Mouse (Mus musculus): Measurements from ENCODE around the gene Vrk1. TPM values are rescaled to one million over a fixed set of nuclear protein-coding genes. Genes with fewer than 3 reads are reported as not detected.

Gene Vrk1
- total RNA-seq, 2 experiments from 2014 or later, result 12.6 to 17.7 TPM

GRCm38 (mm10) chr12:106031916-106032315 is 21.9 kb downstream of the Vrk1 start:
- intact Hi-C loops (cut with DNase I), result no loop called here
- DNase-seq (ENCODE audit: low spot score in 2 of 2), result no peak

DNA sequence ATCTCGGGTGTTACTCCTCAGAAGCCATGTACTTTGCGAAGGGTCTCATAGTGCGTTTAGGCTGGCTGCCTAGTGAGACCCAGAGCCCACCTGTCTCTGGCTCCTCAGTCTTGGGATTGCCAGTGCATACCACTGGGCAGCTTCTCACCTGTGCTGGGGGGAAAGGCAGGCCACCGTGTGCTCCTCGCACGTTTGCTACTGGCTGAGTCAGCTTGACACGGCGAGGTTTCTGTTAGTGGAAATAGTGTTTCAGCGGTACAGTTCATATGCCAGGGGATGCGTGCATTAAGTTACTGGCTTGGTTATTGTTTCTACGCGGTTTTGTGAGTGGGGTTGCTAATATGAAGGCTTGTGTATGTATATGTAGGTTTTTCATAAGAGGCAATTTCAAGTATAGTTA is 22.3 kb downstream of the Vrk1 start:
- DNase-seq (ENCODE audit: low spot score in 2 of 2), result no peak
- intact Hi-C loops (cut with DNase I), result no loop called here

GRCm38 (mm10) chr12:106034267-106034666 is 24.2 kb downstream of the Vrk1 start:
- no peak for DNase-seq (ENCODE audit: low spot score in 2 of 2)
- intact Hi-C loops (cut with DNase I), result no loop called here

GRCm38 (mm10) chr12:106034761-106035160 is 24.7 kb downstream of the Vrk1 start:
- DNase-seq (ENCODE audit: low spot score in 2 of 2), result no peak
- intact Hi-C loops (cut with DNase I), result no loop called here

- intact Hi-C loops (cut with DNase I), result no loop called here
- no peak for DNase-seq (ENCODE audit: low spot score in 2 of 2)
Measured at GRCm38 (mm10) chr12:106040259-106040658, 30.2 kb downstream of the Vrk1 start.

GRCm38 (mm10) chr12:106046143-106046795 is 36.2 kb downstream of the Vrk1 start:
- DNase-seq (ENCODE audit: low spot score in 2 of 2), result no peak
- intact Hi-C loops (cut with DNase I), result no loop called here

DNA sequence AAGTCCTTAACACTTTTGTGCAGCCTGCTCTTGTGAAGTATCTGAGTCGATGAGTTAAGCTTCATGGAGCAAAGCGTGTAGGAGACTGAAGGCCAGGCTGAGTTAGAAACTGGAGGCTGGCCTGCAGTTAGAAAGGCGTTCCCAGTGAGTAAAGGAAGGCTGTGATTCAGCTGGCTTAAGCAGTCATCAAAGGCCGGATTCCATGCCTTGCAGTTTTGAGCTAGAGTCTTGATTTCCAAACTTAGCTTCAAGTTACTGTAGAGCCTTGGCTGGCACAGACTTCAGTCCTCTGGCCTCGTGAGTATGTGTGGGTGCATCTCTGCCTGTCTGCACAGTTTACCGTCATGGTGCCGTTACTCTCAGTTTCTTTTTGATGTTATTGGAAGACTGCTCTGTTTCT is 42.2 kb downstream of the Vrk1 start:
- intact Hi-C loops (cut with DNase I), result no loop called here

DNA sequence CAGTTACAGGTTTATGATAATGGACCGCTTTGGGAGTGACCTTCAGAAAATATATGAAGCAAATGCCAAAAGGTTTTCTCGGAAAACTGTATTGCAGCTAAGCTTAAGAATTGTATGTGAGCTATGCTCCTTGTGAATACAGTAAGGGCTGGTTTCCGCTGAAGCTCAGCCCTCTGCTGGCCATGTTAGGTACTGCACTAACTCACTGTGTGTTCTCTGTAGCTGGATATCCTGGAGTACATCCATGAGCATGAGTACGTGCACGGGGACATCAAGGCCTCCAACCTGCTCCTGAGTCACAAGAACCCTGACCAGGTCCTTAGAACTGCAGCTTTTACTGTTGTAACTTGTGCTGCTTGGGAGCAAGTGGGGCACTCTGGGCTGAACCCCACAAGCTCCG is 45.8 kb downstream of the Vrk1 start:
- intact Hi-C loops (cut with DNase I), result loop anchor here (2.0 to 5.0 kb wide), 4 partner anchors 43 to 219 kb away; partner anchors contain the start of gene Vrk1
- DNase-seq (ENCODE audit: low spot score in 2 of 2), result peak; percentile 91 to 94

More for the DNA sequence above, 42.2 kb downstream of the Vrk1 start:
- DNase-seq (ENCODE audit: low spot score in 2 of 2), result peak in 1 of 2 experiments; percentile 49

GRCm38 (mm10) chr12:106059873-106060573 is 50.0 kb downstream of the Vrk1 start:
- intact Hi-C loops (cut with DNase I), result loop anchor here (5.0 kb wide), 3 partner anchors 48 to 208 kb away; partner anchors contain the start of gene Vrk1
- DNase-seq (ENCODE audit: low spot score in 2 of 2), result no peak

DNA sequence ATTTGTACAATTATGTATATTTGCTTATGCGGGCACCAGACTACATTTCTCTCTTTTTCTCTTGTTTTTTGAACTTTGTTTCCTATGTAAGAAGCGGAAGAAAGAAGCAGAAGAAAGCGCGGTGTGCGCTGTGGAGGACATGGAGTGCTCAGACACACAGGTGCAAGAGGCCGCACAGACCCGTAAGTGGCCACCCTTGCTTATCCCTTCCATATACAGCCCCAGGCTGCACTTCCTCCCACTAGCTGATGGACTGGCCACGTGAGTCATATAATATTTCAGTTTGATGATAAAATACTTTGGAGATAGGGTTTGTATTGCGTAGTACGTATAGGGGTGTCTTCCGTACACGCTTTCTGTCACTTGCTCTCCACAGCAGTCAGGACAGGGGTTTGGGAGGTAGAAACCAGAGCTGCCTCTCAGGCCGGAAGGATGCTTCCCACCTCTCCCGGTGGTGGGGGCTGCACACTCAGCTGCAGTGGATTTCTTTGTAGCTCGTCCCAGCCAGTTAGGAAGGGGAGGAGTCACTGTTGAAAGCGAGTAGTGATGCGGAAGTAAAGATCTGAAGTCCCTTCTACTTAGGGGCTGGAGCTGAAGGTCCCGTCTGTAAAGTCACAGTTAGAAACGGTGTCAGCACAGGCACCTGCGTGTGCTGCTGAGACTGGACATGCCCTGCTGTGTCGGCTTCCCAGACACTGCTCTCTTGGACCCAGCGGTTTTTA is 60.6 kb downstream of the Vrk1 start:
- intact Hi-C loops (cut with DNase I), result no loop called here
- no peak for DNase-seq (ENCODE audit: low spot score in 2 of 2)

GRCm38 (mm10) chr12:106071575-106072166 is 61.6 kb downstream of the Vrk1 start:
- no peak for DNase-seq (ENCODE audit: low spot score in 2 of 2)
- intact Hi-C loops (cut with DNase I), result no loop called here

DNA sequence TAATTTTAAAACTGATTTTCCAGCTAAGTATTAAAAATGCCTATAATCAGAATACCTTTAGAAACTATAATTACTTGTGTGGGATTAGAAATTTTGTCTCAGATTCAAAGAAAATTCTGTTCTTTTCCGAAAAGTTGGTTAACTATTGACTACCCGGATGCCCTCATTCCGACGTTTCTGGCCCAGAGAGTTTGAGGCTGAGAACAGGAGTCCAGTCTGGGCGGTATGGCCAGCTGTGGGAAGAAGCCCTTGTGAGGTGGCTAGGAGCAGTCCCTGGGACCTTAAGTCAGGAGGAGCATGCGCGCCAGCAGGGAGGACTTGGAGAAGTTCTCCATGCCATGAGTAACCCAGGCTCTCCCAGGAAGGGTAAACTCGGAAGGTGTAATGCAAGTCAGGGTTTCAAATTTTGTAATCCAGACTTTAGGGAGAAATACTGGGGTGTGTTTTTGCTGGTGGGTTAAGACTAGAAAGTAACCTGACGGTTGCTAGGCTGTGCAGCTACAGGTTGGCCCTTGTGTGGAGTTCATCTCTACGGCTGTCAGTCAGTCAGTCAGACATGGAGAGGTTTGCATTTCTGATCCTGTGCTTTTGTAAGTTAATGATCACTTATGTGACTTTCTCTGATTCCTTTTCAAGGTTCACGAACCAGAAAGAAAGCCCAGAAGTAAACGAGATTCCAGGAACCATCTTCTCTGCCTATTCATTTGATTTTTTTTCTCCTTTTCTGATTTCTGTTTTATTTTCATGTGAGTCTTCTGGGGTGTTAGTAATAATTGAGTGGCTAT is 64.5 kb downstream of the Vrk1 start:
- intact Hi-C loops (cut with DNase I), result no loop called here
- no peak for DNase-seq (ENCODE audit: low spot score in 2 of 2)

- DNase-seq (ENCODE audit: low spot score in 2 of 2), result no peak
- intact Hi-C loops (cut with DNase I), result no loop called here
Measured at GRCm38 (mm10) chr12:106076131-106076530, 66.1 kb downstream of the Vrk1 start.

- no peak for DNase-seq (ENCODE audit: low spot score in 2 of 2)
- intact Hi-C loops (cut with DNase I), result no loop called here
Measured at GRCm38 (mm10) chr12:106080511-106080910, 70.5 kb downstream of the Vrk1 start.

GRCm38 (mm10) chr12:106080945-106081747 is 71.1 kb downstream of the Vrk1 start:
- intact Hi-C loops (cut with DNase I), result no loop called here
- peak in 1 of 2 experiments; percentile 27 for DNase-seq (ENCODE audit: low spot score in 2 of 2)

DNA sequence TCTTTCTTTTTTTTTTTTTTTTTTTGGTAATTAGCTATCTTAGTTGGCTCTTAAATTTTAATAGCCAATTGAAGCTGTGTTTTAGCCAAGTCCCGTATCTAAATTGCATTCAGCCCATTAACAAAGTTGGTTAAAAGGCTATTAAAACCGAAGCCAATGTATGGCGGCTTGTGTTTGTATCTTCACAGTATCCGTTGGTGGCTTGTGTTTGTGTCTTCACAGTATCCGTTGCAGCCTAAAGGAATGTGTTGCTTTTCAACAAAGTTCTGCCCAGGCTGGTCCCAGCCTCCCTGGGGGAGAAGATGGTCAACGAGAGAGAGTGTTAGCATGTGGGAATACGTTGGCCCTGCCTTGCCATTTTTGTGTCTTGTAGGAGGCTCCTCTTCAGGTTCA is 71.7 kb downstream of the Vrk1 start:
- DNase-seq (ENCODE audit: low spot score in 2 of 2), result no peak
- intact Hi-C loops (cut with DNase I), result no loop called here

- intact Hi-C loops (cut with DNase I), result no loop called here
- no peak for DNase-seq (ENCODE audit: low spot score in 2 of 2)
Measured at GRCm38 (mm10) chr12:106082191-106082957, 72.3 kb downstream of the Vrk1 start.

GRCm38 (mm10) chr12:106082958-106083381 is 72.9 kb downstream of the Vrk1 start:
- DNase-seq (ENCODE audit: low spot score in 2 of 2), result no peak
- intact Hi-C loops (cut with DNase I), result no loop called here

All from left cerebral cortex, postnatal 25 days (tissue).